In genomic region chr11:50346256-50347032, GRCm38 (mm10) we compare ENCODE assay signal across 27 mouse cellular contexts. TPM values are rescaled to one million over a fixed set of nuclear protein-coding genes. Genes with fewer than 3 reads are reported as not detected.
"Had no signal": no experiment of that assay in that cellular context is flagged by ENCODE, and none has a peak within 500 bp of the region (broad histone marks: within the 10 kb centered on the region; RNA-seq: fewer than 3 reads in every experiment).

No protein-coding gene starts in this region.

- H3K4me3 ChIP-seq: layer of hippocampus, adult 2 months; left cerebral cortex, adult 2 months; midbrain, embryonic 15.5 days; myocyte; neural tube, embryonic 13.5 days; stomach, embryonic 15.5 days had no signal

- H3K36me3 ChIP-seq: midbrain, embryonic 15.5 days; neural tube, embryonic 13.5 days; stomach, embryonic 15.5 days had no signal

- H3K4me1 ChIP-seq: midbrain, embryonic 15.5 days; neural tube, embryonic 13.5 days; stomach, embryonic 15.5 days had no signal

- ATAC-seq: lung, postnatal 0 days; midbrain, embryonic 15.5 days had no signal

- H3K9me3 ChIP-seq: midbrain, embryonic 15.5 days; neural tube, embryonic 13.5 days; stomach, embryonic 15.5 days had no signal

- DNase-seq: kidney, adult 11 months; kidney, adult 9 months; kidney, postnatal 14 days; kidney, postnatal 4 days; layer of hippocampus, postnatal 36 days; lung, embryonic 14.5 days; retina, postnatal 1 day; right cerebral cortex, postnatal 25 days; spleen, adult 18-20 months; thymus, postnatal 25 days had no signal

- H3K9ac ChIP-seq: lung, embryonic 14.5 days; midbrain, embryonic 15.5 days; neural tube, embryonic 13.5 days; stomach, embryonic 15.5 days had no signal

- H3K27ac ChIP-seq: layer of hippocampus, adult 2 months; left cerebral cortex, adult 2 months; macrophage; midbrain, embryonic 15.5 days; neural tube, embryonic 13.5 days; stomach, embryonic 15.5 days had no signal

- H3K4me2 ChIP-seq: liver, embryonic 11.5 days; lung, embryonic 14.5 days; midbrain, embryonic 11.5 days; midbrain, embryonic 15.5 days; neural tube, embryonic 13.5 days; stomach, embryonic 15.5 days had no signal

- H3K27me3 ChIP-seq: midbrain, embryonic 15.5 days; neural tube, embryonic 13.5 days; stomach, embryonic 15.5 days had no signal

RNA-seq across cellular contexts. Expression of gene Cby3, which starts 7.8 kb away (rescaled TPM):
- total RNA-seq: layer of hippocampus, postnatal 10 days; layer of hippocampus, postnatal 36 days; left cerebral cortex, adult 2 months; left cerebral cortex, postnatal 10 days; left cerebral cortex, postnatal 36 days; neutrophil, adult 5-6 weeks had no signal
- polyA plus RNA-seq: limb, embryonic 11.5 days; liver, embryonic 11.5 days; liver, embryonic 16.5 days; macrophage; midbrain, embryonic 11.5 days; myocyte; thymus, postnatal 0 days had no signal
